Mouse (Mus musculus): ENCODE data around the gene Tctex1d2. TPM values are rescaled to one million over a fixed set of nuclear protein-coding genes. Genes with fewer than 3 reads are reported as not detected.

The Tctex1d2 gene
- polyA plus RNA-seq (2016; fragmentation: Nextera tagmentation; extraction: Ambion mirVana): 28.9 and 29.5 TPM in 2 replicates

DNA sequence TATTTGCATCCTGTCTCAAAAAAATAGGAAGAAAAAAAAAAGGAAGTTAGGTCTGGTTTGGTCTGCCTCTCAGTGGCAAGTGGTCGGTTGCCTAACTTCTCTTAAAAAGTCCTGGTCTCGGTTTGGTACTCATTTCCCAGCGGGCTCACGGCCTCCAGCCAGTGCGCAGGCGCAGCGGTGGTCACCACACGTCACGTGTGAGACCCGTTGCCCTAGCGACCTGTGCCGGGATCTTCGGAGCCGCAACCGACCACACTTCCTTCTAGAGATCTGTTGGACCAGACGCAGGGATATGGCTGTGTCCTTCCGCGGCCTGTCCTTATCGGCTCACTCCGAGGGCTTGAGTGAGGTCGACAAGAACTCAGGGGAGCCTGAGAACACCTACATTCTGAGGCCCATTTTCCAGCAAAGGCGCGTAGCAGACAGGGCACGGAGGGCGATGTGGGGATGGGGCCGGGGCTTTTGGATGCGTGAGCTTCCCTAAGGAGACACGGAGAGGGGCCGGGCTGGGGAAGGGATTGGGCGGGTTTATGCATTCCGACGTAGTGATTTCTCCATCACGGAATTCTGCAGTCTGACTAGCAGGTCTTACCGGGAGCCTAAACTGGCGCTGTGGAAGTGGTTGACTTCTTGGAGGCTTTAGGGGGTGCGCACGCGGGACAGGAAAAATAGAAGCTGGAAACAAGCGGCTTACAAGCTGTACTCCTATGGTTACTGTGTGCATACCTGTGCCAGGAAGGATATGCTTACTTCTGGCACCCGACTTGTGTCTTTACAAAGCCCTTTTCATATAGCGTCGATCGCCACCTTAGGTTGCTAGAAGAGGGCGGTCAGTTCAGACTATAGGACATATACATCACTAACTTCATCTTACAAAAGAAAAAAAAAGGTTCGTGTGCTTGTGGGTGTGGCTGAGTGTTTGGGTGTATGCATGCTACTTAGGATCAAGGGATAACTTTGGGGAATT is at the start of gene Tctex1d2:
TSS of gene Tctex1d2 (plus strand) at position 186 of the 967 bp plus-strand sequence.
- no peaks in the 10 kb centered on the region for H3K9me3 ChIP-seq
- peak; percentile 98 for DNase-seq (ENCODE audit: low spot score)
- peak within 1 kb of the TSS; percentile 77 for H3K4me3 ChIP-seq
- no peaks in the 10 kb centered on the region for H3K27me3 ChIP-seq (ENCODE audit: insufficient read depth, poor library complexity, severe bottlenecking)
- peaks cover 4% of the 10 kb centered on the region for H3K4me1 ChIP-seq
- 1% methylated on average over 45 of the region's 45 CpGs for WGBS
- no peaks in the 10 kb centered on the region for H3K36me3 ChIP-seq
- peak within 1 kb of the TSS; percentile 94 for H3K27ac ChIP-seq

DNA sequence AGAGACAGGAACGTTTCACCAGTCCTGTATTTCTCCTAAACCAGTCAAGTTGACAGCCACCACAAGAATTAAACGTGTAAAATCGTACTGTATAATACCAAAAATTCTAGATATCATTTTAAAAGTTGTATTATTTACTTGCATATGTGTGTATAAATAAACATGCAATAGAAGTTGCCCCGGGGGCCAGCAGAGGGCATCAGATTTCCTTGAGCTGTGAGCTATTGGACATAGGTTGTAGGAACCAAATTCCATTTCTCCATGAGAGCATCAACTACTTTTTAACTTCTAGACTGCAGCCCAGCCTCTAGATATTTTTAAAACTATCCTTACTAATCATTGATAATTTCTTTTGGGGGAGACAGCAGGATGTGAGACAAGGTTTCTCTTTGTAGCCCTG is 48.2 kb upstream of the Tctex1d2 start:
- WGBS: 87% methylated on average over 4 of the region's 4 CpGs
- Histone ChIP-seq H3K27me3 (ENCODE audit: insufficient read depth, poor library complexity, severe bottlenecking) (no peaks in the 10 kb centered on the region), H3K4me3 (no peak overlapping the region), H3K36me3 (peaks cover 75% of the 10 kb centered on the region), H3K27ac (no peak overlapping the region), H3K4me1 (no peaks in the 10 kb centered on the region), H3K9me3 (no peaks in the 10 kb centered on the region)
- DNase-seq (ENCODE audit: low spot score): no peak

DNA sequence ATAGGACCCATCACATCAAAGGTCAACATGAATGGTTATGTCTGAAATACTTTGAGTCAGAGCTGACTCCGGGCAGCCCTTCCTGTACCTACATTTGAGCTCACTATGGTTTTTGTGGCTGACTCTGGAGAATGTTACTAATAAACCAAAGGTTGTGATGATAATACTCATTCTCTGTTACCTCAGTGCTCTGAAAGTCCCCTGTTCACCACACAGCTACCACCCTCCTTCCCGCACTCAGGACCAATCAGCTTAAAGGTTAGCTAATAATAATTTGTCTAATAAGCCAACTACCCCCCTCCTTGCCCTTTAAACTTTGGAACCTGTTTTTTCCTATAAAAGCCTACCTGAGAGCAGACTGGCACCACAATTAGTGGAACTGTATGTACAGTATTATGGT is 39.9 kb upstream of the Tctex1d2 start:
- H3K4me1 ChIP-seq: no peaks in the 10 kb centered on the region
- no peaks in the 10 kb centered on the region for H3K9me3 ChIP-seq
- H3K27me3 ChIP-seq (ENCODE audit: insufficient read depth, poor library complexity, severe bottlenecking): no peaks in the 10 kb centered on the region
- no peak overlapping the region for H3K4me3 ChIP-seq
- no peak overlapping the region for H3K27ac ChIP-seq
- H3K36me3 ChIP-seq: peaks cover 94% of the 10 kb centered on the region
- WGBS: 100% methylated on average over 2 of the region's 2 CpGs
- DNase-seq (ENCODE audit: low spot score): no peak

DNA sequence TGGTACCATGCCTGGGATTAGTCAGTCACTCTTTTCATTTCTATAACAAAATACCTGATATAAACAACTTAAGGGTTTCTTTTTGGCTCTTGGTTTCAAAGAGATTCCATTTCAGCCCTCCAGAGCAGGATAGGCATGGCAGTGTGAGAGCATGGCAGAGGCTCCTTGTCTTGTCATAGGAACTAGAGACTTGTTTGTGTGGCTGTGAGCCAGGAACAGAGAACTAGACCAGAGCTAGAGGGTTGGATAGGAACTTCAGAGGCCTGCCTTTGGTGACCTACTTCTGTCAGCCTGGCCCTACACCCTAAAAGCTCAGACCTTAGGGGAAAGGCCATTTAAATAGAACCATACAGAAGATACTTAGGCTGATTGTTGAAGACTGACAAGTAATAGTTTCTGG is 36.6 kb upstream of the Tctex1d2 start:
- H3K36me3 ChIP-seq: peaks cover 92% of the 10 kb centered on the region
- H3K4me1 ChIP-seq: no peaks in the 10 kb centered on the region
- H3K4me3 ChIP-seq: no peak overlapping the region
- H3K9me3 ChIP-seq: no peaks in the 10 kb centered on the region
- H3K27me3 ChIP-seq (ENCODE audit: insufficient read depth, poor library complexity, severe bottlenecking): no peaks in the 10 kb centered on the region
- DNase-seq (ENCODE audit: low spot score): no peak
- H3K27ac ChIP-seq: no peak overlapping the region

DNA sequence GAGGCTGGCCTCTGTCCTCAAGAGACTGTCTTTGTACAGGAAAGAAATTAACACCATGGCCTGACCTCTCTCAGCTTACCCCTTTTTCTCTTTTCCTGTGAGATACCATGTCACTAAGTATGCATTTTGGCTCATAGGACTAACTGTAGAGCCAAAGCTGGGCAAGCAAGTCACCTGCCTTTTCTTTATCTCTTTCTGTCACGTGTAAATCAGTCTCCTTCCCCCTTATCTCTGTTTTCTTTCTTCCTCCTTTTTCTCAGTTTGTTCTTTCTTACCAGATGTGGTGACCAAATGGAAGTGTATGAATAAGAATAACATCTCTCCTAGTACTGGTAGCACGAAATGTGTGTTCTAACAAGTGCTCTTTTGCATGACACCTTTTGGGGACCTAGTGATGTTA is 34.6 kb upstream of the Tctex1d2 start:
- H3K27ac ChIP-seq: no peak overlapping the region
- DNase-seq (ENCODE audit: low spot score): no peak
- no peaks in the 10 kb centered on the region for H3K4me1 ChIP-seq
- no peaks in the 10 kb centered on the region for H3K27me3 ChIP-seq (ENCODE audit: insufficient read depth, poor library complexity, severe bottlenecking)
- H3K36me3 ChIP-seq: peaks cover 79% of the 10 kb centered on the region
- 63% methylated on average over 2 of the region's 2 CpGs for WGBS
- no peaks in the 10 kb centered on the region for H3K9me3 ChIP-seq
- H3K4me3 ChIP-seq: no peak overlapping the region

DNA sequence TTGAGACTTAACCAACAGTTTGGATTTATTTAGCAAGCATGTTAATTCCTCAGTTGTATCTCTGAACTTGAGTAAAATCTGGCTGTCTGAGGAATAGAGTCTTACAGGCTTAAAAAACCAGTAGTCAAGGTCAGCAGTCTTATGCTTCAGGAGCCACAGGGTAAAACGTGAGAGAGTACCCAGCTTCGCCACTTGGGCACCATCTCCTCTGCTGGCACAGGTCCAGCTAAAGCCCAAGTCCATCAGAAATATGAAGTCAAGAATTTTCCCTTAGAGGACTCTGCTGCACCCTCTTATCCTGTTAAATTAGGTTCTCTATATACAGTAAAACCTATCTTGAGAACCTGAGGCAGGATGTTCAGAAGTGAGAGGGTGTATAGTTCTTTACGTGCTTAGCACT is 32.7 kb upstream of the Tctex1d2 start:
- H3K36me3 ChIP-seq: peaks cover 72% of the 10 kb centered on the region
- H3K4me1 ChIP-seq: no peaks in the 10 kb centered on the region
- no peaks in the 10 kb centered on the region for H3K9me3 ChIP-seq
- no peak overlapping the region for H3K27ac ChIP-seq
- H3K4me3 ChIP-seq: no peak overlapping the region
- H3K27me3 ChIP-seq (ENCODE audit: insufficient read depth, poor library complexity, severe bottlenecking): no peaks in the 10 kb centered on the region
- 88% methylated on average over 3 of the region's 3 CpGs for WGBS
- DNase-seq (ENCODE audit: low spot score): no peak

DNA sequence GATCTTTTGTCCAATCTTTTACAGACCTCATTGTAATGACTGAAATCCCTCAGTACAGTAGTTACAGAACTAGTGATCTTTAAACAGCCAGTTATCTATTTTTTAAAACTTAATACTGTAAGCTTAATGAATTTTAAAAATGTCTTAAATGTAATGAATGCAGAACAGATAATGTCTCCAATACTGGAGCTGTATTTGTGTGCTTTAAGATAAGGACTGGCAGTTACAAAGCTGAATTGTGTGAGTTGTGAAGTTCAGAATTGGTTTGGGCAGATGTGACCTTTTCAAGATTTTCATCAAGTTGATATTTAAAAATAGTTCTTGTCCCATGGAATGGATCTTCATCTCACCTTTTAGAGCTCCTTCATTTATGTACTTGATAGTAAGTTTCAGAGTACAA is 30.5 kb upstream of the Tctex1d2 start:
- Histone ChIP-seq H3K27ac (no peak overlapping the region), H3K4me1 (no peaks in the 10 kb centered on the region), H3K9me3 (no peaks in the 10 kb centered on the region), H3K36me3 (peaks cover 62% of the 10 kb centered on the region), H3K4me3 (no peak overlapping the region), H3K27me3 (ENCODE audit: insufficient read depth, poor library complexity, severe bottlenecking) (no peaks in the 10 kb centered on the region)
- DNase-seq (ENCODE audit: low spot score): no peak

DNA sequence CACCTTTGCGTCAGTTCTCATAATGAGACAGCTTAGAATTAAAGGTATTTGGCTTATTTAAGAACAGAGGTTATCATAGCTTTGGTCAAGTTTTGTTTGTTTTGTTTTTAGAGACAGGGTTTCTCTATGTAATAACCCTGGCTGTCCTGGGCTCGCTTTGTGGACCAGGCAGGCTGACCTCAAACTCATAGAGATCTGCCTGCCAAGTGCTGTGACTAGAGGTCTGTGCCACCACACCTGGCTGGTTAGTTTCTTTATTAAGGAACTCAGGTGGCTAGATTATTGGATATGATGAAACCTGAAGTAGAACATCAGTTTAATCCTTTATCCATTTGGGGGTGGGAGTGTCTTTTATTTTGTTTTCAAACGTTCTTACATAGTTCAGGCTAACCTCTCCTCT is 29.7 kb upstream of the Tctex1d2 start:
- WGBS: 84% methylated on average over 3 of the region's 3 CpGs
- no peak for DNase-seq (ENCODE audit: low spot score)

DNA sequence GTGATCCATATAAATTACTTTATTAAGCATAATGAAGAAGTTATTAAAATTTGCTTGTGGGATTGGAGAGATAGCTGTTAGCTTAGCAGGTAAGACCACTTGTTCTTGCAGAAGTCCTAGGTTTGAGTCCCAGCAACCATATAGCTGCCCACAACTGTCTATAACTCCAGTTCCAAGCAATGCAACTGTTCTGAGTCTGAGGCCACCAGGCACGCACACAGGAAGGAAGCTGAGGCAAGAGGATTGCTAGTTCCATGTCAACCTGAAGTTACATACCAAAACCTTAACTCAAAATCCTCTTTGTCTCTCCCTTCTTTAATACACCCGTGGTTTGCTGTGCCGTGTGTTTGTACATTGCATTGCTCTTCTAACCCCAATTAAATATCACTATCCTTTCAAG is 28.6 kb upstream of the Tctex1d2 start:
- Histone ChIP-seq H3K4me3 (no peak overlapping the region), H3K9me3 (no peaks in the 10 kb centered on the region), H3K27ac (no peak overlapping the region), H3K36me3 (peaks cover 44% of the 10 kb centered on the region), H3K4me1 (no peaks in the 10 kb centered on the region), H3K27me3 (ENCODE audit: insufficient read depth, poor library complexity, severe bottlenecking) (no peaks in the 10 kb centered on the region)
- WGBS: 90% methylated on average over 3 of the region's 3 CpGs
- DNase-seq (ENCODE audit: low spot score): no peak

More for the DNA sequence above, 29.7 kb upstream of the Tctex1d2 start:
- H3K4me1 ChIP-seq: no peaks in the 10 kb centered on the region
- no peaks in the 10 kb centered on the region for H3K27me3 ChIP-seq (ENCODE audit: insufficient read depth, poor library complexity, severe bottlenecking)
- H3K27ac ChIP-seq: no peak overlapping the region
- no peaks in the 10 kb centered on the region for H3K9me3 ChIP-seq
- H3K4me3 ChIP-seq: no peak overlapping the region
- H3K36me3 ChIP-seq: peaks cover 54% of the 10 kb centered on the region

DNA sequence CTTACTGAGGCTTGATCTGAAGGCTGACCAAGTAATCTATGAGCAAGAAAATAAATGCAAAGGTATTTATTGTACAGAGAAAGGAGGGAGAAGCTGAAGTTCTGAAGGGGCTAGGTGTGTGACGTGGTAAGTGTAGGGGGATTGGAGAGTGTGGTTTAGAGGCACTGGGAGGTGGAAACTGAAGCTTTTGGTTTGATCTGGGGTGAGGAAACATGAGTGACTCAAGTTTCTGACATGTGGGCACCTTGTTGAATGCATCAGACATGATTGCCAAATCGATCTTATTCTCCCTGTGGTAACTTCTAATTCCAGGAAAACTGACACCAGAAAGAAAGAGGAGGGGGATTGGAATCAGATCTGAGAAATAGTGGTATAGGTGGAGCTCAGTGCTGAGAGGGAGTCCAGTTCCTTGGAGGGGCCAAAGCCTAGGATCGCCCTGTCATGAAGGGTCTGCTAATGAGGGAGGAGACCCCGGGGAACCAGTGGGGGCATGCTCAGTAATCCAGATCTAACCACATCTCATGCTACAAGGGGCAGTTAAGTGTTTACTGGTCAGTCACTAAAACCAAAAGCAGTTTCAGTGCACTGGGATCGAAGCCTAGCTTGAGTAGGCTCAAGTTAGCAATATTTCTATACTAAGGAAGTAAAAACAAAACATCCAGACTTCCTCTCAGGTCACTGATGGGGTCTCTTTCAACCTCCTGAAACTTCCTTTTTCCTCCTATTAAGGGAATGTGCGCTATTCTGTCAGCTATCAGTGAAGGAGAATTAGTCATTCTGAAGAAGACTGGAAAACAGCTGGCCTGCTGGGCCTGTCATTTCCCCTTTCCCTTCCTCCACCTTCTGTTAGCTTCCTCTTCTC is 23.6 kb upstream of the Tctex1d2 start:
- no peaks in the 10 kb centered on the region for H3K27me3 ChIP-seq (ENCODE audit: insufficient read depth, poor library complexity, severe bottlenecking)
- peaks cover 17% of the 10 kb centered on the region for H3K36me3 ChIP-seq
- 67% methylated on average over 6 of the region's 6 CpGs for WGBS
- no peak overlapping the region for H3K4me3 ChIP-seq
- no peaks in the 10 kb centered on the region for H3K9me3 ChIP-seq
- peak overlapping the region; percentile 54; the same call in 1 of the 2 replicates for H3K27ac ChIP-seq
- DNase-seq (ENCODE audit: low spot score): no peak
- 0 out of 2 replicates have a peak, but pooled peaks cover 3% of the 10 kb centered on the region for H3K4me1 ChIP-seq

DNA sequence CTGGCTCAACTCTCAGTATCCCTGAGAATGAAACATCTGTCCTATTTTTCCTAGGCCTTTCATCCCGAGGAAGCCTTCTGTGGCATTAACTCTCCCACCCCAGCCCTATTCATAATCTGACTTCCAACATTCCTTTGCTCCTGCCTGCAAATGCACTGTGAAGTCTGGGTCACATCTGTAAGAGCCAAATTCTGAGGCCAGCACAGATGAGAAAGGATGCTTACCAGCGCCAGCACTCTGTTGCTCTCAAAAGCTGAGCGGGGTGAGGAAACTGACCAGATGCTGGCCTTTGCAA is 23.0 kb upstream of the Tctex1d2 start:
- H3K9me3 ChIP-seq: no peaks in the 10 kb centered on the region
- no peaks in the 10 kb centered on the region for H3K27me3 ChIP-seq (ENCODE audit: insufficient read depth, poor library complexity, severe bottlenecking)
- H3K27ac ChIP-seq: peak overlapping the region; percentile 54
- no peak overlapping the region for H3K4me3 ChIP-seq
- no peak for DNase-seq (ENCODE audit: low spot score)
- 64% methylated on average over 3 of the region's 3 CpGs for WGBS
- H3K4me1 ChIP-seq: 0 out of 2 replicates have a peak, but pooled peaks cover 3% of the 10 kb centered on the region
- peaks cover 12% of the 10 kb centered on the region for H3K36me3 ChIP-seq

DNA sequence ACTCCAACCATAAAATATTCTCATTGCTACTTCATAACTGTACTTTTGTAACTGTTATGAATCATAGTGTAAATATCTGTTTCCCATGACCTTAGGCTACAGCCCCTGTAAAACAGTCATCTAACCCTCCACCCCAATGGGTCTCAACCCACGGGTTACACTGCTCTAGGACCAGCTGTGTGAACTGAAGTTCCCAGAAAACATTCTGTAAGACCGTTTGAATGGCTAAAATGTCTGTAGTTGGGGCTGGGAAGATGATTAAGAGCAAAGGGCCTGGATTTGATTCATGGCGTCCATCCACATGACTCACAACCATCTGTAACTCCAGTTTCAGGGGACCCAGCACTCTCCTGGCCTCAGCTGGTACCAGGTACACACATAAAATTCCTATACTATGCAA is 21.3 kb upstream of the Tctex1d2 start:
- Histone ChIP-seq H3K27ac (no peak overlapping the region), H3K36me3 (peaks cover 6% of the 10 kb centered on the region), H3K4me1 (peaks cover 8% of the 10 kb centered on the region; the same call in 1 of the 2 replicates), H3K9me3 (no peaks in the 10 kb centered on the region), H3K27me3 (ENCODE audit: insufficient read depth, poor library complexity, severe bottlenecking) (no peaks in the 10 kb centered on the region), H3K4me3 (no peak overlapping the region)
- 64% methylated on average over 3 of the region's 3 CpGs for WGBS
- DNase-seq (ENCODE audit: low spot score): no peak

DNA sequence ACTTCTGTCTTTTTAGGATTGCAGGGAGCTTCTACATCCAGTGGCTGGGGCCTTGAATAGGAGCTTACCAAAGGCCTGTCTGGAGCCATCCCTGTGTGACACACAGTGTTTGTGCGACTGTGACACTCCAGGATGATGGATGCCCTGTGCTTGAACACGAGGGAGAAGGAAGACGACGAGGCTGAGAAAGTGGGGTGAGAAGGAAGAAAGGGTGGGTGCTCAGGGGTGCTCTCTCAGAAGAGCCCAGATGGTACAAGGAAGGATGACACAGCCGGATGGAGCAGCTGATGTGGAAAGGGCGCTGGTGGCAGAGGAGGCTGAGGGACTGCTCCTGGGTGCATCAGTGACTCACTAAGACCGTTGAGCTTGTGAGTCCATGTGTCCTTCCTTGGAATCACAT is 19.2 kb upstream of the Tctex1d2 start, which contains the start of gene Tm4sf19:
TSS of gene Tm4sf19 (plus strand) at position 240 of the 400 bp plus-strand sequence.
- no peak within 1 kb of the TSS for H3K4me3 ChIP-seq

More for the DNA sequence above, 19.2 kb upstream of the Tctex1d2 start, which contains the start of gene Tm4sf19:
- Histone ChIP-seq H3K27ac (no peak within 1 kb of the TSS), H3K36me3 (no peaks in the 10 kb centered on the region), H3K27me3 (ENCODE audit: insufficient read depth, poor library complexity, severe bottlenecking) (no peaks in the 10 kb centered on the region), H3K4me1 (peaks cover 8% of the 10 kb centered on the region; the same call in 1 of the 2 replicates), H3K9me3 (no peaks in the 10 kb centered on the region)
- 86% methylated on average over 7 of the region's 7 CpGs for WGBS
- DNase-seq (ENCODE audit: low spot score): no peak

All from heart, embryonic 10.5 days (tissue).